Mouse (Mus musculus) left cerebral cortex, postnatal 36 days (tissue): ENCODE measurements around the gene Clip4. TPM values are rescaled to one million over a fixed set of nuclear protein-coding genes. Genes with fewer than 3 reads are reported as not detected.
A peak's percentile ranks its signal among the peaks of the same experiment; 100 is the strongest.
"Not testable (repeated sequence)": the region's sequence is repeated elsewhere in the genome, so short reads cannot be mapped to it uniquely, and the experiment has no call there.

ENCODE experiments used
- DNase-seq, 2 experiments: peaks; one replicate each; pipeline ENCODE4 v3.0.0; 2021 to 2022; ENCODE audit warnings: low spot score in 2 of 2, mixed read lengths in 1 of 2
- intact Hi-C: fragments of 180-260 bp; cut with DNase I; formaldehyde crosslinking; loops from one replicate; pipeline ENCODE4 v1.15.1; 2025
- total RNA-seq, 2 experiments: library from RNA; stranded (reverse); gene quantifications; 2 replicates each; pipeline ENCODE4 v1.2.3; 2021

The Clip4 gene
- 10 to 100 TPM; 61.6 to 72.6 TPM for total RNA-seq

DNA sequence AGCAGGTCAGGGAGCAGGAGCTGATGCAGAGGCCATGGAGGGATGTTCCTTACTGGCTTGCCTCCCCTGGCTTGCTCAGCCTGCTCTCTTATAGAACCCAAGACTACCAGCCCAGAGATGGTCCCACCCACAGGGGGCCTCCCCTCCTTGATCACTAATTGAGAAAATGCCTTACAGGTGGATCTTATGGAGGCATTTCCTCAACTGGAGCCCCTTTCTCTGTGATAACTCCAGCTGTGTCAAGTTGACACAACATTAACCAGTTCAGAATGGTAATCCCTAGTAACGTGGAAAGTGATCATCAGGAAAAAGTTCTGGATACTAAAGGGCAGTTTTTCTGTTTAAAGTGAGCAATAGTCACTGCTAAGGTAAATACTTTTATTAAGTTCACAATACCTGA is at the start of gene Clip4:
TSS of gene Clip4 (plus strand) at position 301 of the 400 bp plus-strand sequence.
- intact Hi-C loops, DNase-seq: not testable (repeated sequence)

DNA sequence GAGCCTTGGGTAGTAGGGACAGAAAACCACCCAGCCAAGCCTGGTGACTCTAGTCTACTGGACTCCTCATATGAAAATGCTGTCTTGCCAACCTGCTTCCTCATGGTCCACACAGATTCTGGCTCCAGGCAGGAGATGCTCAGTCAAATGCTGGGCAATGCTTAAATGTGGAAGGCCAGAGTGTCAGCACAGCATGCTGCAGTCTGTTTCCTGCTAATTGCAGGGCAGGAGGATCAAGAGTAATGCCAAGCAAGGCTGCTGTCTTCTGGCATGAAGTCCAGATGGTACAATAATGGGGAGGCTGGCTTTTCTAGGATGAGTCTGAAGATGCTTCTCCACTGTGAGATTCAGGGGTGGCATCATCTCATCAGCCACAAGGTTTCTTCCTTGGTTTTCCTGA is 47.8 kb upstream of the Clip4 start:
- intact Hi-C loops = no loop called here
- no peak for DNase-seq

DNA sequence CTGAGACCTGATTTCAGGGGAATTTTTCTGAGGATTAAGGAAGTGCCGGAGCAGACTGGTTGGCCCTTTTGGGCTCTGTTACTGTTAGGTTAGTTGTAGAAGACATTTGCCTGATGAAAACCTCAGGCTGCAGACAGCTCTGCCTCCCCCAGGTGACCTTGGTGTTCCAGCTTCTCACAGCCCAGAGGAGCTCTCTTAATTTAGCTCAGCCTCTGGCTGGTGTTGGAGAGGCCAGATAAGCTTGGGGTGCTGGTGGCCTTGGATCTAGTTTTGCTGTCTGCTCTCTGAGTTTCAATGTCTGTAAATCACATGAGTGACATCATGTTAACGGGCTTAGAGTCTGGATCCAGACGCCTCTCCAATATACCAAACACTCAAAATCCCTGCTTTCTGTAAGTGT is 47.3 kb upstream of the Clip4 start:
- intact Hi-C loops = no loop called here
- DNase-seq = no peak

DNA sequence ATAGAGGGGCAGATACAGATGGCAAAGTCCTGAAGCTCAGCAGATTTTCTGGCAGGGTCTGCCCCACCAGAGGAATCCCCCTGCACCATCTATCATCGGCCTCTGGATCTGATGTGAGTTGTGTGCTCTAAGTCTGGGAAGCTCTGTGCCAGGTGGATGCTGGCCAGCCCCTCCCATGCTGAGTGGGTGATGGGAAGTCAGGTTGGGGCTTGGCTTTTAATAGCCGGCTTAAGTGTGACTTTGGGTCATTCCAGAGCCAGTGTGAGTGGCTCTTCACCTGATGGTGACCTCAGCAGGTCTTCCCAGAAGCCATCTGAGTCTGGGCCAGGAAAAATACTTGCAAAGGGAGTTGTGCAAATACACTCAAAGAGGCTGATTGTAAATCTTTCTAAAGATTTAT is 37.6 kb upstream of the Clip4 start:
- no peak for DNase-seq
- intact Hi-C loops = no loop called here

DNA sequence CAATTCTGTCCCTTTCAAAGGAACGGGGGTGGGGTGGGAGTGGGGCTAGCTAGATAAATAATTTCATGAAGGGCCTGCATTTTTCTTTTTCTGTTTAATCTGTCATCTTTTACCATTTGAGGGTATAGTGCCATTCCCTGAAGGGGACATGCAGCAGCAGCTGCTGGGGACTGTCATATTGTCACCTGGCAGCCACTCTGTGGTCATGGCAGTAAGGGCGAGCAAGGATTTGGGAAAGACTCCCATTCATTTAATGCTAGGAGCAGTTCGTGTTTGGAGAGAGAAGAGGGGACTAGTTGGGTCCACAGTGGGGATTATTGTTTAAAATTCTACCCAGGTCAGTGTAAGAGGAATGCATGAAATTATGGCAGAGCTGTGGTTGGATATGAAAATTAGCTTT is 31.8 kb upstream of the Clip4 start:
- no peak for DNase-seq
- intact Hi-C loops = no loop called here

DNA sequence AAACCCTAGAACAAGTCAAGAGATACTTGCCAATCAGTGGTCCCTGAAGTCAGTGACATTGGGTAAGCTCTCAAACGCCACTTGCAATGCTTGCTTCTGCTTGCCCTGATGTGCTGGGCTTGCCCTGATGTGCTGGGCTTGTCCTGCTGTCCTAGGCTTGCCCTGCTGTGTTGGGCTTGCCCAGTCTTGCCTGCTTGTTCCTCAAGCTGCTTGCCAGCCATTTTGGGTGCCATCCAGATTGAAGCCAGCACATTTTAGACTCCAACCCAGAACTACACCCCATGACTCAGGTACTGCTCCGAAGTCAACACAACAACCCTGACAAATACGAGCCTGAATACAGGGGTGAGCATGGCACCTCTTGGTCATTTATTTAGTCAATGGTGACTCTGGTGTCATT is 26.1 kb upstream of the Clip4 start:
- intact Hi-C loops = loop anchor here (5.0 kb wide), 1 partner anchor 40 kb away; no protein-coding TSS in a partner anchor
- DNase-seq = no peak

DNA sequence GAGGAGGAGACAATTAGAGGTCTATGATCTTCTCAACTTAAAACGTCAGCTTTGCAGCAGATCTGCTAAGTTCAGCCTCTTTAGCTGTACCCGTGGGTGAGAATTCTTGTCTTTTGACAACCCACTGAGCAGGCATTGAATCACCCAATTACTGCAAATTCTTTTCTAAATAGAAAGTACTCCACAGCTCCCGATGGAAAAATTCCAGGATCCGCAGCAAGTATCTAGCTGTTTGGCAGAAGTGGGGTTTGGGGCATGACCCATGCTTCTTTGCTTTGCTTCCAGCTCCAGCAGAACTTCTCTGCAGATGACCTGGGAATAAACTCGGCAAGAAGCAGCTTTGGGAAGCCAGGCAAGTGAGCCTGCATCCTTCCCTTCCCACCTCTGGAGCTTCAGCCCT is 25.3 kb upstream of the Clip4 start:
- peak in 1 of 2 experiments; percentile 41 for DNase-seq
- intact Hi-C loops = loop anchor here (5.0 kb wide), 1 partner anchor 39 kb away; no protein-coding TSS in a partner anchor

DNA sequence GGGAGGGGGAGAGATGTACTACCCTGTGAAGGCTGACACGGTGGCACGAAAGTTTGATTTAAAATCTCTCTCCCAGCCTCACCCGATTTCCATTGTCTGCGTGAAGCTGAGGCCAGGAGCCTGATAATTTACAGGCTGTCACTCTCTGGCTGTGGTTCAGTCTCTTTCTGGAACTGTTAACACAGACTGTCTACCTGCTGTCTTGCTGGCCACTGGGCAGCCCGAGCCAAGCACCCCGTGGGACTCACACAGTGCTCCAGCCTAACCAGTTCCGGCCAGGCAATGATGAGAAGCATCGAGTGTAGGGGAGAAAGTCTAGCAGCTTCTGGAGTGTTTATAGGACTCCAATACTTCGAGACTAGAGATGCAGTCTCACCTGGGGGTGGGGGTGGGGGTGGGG is 22.2 kb upstream of the Clip4 start:
- DNase-seq = no peak
- intact Hi-C loops = no loop called here

DNA sequence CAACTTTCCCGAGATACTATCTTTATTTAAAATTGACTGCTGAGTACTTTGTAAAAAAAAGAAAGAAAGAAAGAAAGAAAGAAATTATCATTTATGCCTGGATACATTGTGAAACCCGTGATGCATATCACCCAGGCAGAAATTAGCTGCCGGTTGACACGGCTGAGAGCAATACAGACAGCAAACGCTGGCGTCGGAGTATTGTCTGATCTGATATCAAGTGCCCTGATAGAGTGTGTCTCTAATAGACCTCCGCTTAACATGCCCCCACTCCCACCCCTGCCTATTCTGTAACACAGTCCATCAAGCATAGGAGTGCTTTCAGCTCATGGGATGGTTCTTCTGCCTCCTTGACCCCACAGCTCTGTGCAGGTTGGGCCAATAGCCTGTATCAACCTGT is 20.7 kb upstream of the Clip4 start:
- no peak for DNase-seq
- intact Hi-C loops = no loop called here

DNA sequence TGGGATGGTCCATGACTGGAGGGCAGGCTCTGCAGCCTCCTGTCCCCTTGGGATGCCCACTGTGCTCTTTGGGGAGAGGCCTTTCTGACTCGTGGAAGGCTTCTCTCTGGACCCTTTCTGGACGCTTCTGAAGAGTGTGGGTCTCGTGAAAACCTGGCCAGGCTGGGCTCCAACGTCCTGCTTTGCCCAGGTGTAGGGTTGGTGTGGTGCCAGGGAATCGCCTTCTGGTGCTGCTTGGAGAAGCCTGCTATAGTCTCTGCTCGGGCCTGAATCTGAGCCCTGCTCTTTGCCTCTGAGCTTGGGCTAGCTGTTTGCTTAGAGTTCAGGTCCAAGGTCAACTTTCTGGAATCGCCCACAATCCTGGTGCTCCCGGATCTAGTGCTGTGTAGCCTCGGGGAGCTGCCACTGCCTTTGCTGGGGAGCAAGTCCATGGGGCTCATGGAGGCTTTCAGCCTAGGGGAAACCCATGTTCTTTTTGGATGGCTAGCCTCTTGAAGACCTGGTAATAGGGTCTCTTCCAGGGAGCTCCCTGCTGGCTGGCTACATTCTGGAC is 18.6 kb upstream of the Clip4 start:
- intact Hi-C loops = no loop called here
- DNase-seq = no peak

DNA sequence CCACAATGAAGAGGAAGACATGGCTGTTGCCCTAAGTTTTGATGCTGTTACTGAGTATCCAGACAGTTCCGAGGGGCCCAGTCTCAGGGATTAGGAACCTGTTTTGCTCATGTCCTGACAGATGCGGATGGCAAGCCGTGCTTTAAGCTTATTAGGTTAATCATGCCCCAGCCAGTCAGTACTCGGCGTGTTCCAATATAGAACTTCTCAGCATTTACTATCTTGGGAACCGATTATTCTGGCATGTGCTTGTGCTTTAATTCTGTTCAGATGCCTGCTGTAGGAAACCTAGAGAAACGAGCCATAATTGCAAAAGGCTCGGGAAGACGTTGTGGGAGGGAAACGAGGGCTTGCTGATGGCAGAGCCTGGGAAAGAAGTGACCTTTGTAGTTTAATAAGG is 15.4 kb upstream of the Clip4 start, which contains the start of gene Pcare:
TSS of gene Pcare (minus strand) at position 64 of the 400 bp plus-strand sequence.
- intact Hi-C loops = no loop called here
- no peak for DNase-seq

DNA sequence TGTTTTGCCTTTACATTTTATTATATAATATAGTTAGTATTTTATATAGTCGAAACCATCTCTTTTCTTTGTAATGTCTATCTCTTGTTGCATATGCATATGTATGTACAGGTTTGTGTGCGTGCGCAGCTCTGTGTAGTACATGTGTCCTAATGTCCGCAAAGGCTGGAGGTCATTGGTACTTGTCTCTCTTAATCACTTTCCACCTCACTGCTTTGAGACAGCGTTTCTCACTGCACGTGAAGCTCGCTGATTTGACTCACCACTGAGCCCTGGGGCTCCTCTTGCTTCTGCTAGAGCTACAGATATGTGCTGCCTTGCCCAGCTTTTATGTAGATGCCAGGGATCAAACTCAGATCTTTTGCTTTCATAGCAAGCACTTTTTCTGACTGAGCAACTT is 7.7 kb upstream of the Clip4 start:
- no peak for DNase-seq
- intact Hi-C loops = no loop called here

DNA sequence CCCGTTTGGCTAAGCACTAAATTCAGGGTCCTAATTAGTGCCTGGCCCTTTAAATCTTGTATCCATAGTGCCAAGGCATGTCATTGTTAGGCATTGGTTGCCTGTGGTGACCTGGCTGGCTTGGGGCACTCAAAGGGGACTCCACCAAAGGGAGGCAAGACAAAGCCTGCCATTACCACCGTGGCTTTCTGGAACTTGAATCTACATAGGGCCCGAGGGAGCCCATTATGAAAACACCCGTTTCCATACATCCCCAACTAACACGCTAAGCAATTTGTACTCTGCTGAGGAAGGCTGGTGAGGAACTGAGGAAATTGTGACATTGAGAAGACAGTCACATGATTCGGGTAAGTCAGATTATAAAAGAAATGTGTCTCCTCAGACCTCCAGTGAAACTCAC is 1.3 kb downstream of the Clip4 start:
- DNase-seq = no peak
- intact Hi-C loops = no loop called here

DNA sequence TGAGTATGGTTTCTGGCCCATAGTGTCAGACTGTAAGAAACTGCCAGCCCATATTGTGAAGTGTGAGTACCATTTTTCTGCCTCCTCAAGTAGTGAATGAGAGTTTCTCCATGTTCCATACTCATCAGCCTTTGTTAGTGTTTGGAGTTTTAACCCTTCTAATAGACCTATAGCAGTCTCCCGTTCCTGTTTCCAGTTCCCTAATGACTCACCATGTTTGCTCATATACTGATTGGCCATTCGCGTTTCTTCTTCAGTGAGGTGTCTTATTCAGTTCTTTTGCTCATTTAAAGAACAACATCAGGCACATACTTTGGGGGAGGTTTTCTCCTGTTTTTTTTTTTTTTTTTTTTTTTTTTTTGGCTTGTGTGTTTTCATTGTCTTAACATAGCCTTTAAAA is 2.4 kb downstream of the Clip4 start:
- intact Hi-C loops = no loop called here
- no peak for DNase-seq

DNA sequence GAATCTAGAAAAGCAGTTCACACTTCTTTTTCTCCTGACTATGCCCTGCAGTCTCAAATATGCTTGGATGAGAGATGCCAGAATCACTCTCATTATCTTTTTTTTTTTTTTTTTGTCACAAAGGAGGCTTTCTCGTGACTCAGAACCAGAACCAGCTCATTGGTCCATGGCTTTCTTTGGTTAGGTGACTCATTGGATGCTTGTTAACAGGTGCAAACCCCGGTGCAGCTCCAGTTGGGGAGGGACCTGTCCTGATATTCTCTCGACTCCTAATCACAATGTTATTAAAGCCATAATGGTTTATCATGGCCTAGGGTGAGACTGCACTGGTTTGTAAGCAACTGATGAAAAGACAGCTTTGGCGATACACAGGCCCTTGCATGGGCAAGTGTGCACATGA is 5.9 kb downstream of the Clip4 start:
- intact Hi-C loops = no loop called here
- DNase-seq = no peak

DNA sequence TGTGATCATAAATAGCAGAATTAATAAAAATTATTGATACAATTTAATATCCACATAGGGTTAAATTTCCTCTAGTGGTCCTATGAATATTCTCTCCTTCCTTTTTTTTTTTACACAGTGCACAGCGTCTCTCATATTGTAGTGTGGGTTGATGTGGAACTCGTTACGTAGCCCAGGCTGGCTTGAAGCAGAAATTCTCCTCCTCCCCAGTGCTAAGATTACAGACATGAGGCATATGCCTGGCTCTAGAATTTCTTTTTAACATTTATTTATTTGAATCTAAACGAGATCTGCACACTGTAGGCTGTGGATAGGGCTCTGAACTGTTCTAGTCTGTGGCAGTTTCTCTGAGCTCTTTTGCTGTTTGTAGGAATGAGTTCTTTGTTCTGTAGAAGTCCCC is 7.0 kb downstream of the Clip4 start:
- no peak for DNase-seq
- intact Hi-C loops = no loop called here

DNA sequence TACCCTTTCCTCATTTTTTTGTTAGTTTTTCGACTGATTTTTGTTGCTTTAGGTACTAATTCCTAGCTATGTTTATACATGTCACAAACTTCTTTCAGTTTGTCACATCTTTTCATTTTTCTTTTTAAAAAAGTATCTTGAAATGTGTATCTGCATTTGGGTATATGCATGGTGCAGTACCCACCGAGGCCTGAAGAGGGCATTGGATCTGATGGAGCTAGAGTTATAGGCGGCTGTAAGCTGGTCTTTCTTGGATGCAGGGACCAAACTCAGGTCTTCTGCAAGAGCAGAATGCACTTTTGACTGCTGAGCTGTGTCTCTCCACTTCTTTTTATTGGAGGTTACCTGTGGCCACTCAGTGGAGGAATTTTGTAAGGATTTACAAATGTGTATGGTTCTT is 10.4 kb downstream of the Clip4 start:
- DNase-seq = no peak
- intact Hi-C loops = no loop called here

DNA sequence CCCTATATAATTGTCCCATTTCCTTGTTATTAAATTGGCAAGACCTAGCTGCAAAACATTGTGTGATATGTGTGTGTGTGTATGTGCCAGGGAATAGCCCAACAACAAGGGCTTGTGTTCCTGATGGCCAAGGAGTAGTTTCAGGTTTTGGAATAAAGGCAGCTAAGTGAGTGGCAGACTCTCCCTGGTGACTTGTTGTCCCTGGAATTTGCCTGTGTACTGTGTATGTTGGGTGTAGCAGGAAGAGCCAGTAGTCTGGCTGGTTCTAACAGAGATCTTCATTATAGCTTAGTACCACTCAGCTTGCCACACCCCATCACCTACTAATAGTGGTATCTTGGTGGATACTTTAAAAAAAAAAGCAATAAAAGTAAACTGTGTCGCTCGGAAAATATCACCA is 12.2 kb downstream of the Clip4 start:
- DNase-seq = no peak
- intact Hi-C loops = loop anchor here (2.0 to 5.0 kb wide), 2 partner anchors 38 to 88 kb away; no protein-coding TSS in a partner anchor

DNA sequence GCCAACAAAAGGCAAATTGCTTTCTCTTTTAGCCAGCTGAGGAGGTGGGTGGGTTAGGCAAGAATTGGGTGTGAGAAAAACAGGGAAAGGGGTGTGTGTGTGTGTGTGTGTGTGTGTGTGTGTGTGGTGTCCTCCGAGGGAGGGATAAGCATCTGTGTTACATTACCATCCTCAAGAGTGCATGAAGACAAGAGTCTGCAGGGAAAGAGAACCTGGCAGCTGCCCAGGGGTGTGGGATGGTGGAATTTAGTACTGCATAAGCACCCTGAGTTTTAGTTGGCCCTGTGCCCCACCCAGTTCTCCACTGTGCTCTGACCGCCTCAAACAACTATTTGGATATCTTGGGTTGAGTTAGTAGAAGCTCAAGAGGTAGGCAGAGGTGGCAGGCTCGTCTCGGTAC is 12.7 kb downstream of the Clip4 start:
- intact Hi-C loops = loop anchor here (2.0 to 5.0 kb wide), 2 partner anchors 39 to 88 kb away; no protein-coding TSS in a partner anchor
- DNase-seq = peak; percentile 81 to 86

DNA sequence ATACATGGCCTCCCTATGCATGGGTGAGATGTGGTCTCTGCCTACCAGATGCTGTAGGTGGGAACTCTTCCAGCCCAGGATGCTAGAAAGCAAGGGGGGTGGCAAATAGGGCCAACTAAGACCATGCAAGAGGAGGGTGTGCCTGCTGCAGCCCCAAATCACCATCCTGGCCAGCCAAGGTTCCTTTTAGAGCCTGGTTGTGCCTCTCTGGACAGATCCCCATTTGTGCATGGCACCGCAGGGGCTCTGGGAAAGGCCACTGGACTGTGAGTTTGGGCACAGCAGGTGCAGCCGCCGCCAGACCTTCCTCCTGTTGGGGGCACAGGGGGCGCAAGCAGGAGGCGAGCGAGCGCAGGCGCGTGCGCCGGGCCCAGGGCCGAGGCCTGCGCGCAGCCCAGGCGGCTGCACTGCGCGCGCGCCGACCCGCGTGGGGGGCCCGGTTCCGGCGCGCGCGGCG is 14.0 kb downstream of the Clip4 start:
- intact Hi-C loops = loop anchor here (2.0 to 5.0 kb wide), 3 partner anchors 40 to 119 kb away; partner anchors contain the start of gene Togaram2

DNA sequence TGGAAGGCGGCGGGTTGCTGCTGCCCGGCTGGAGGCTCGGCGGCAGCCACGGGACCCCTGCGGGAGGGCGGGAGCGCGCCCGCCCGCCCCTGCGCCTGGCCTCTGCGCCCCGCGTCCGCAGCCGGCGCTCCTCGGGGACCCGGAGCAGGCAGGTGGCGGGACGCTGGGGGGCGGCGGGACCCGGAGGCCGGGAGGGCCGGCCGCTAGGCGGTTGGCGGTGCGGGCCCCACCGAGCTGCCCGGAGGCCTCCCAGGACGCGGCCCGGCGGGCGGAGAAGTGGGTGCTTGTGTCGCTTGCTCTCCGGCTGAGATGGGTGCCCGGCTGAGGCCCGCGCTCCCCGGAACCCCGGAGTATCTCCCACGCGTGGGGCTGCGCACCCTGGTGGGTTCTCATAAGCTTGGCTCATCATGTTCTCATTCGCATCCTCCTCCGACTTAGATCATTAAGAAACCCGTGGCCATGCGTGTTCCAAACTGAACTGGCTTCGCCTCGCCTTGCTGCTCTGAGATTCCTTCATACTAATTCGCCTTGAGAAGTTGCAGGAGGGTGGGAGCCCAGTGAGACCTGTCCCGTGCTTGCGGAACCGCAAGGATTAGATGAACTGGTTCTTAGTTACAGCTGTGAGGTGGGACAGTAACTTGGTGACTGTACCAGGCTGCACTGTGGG is 14.6 kb downstream of the Clip4 start:
- intact Hi-C loops = loop anchor here (2.0 to 5.0 kb wide), 3 partner anchors 41 to 120 kb away; partner anchors contain the start of gene Togaram2
- peak; percentile 52 to 67 for DNase-seq

More for the DNA sequence above, 14.0 kb downstream of the Clip4 start:
- peak in 1 of 2 experiments; percentile 32 for DNase-seq
